Mouse (Mus musculus) frontal cortex, adult 2 months (tissue): ENCODE measurements at regions not wholly inside any gene's neighbourhood (a gene's known extent, or its start where the extent isn't known, plus 50 kb on each side); places are given as distances from the start of the nearest gene placed in this dataset.

ENCODE experiments used
- DNase-seq, 2 experiments: peaks; one replicate each; pipeline ENCODE4 v3.0.0; 2022; ENCODE audit warnings: low spot score in 1 of 2; ENCODE audit errors: extremely low spot score in 1 of 2

DNA sequence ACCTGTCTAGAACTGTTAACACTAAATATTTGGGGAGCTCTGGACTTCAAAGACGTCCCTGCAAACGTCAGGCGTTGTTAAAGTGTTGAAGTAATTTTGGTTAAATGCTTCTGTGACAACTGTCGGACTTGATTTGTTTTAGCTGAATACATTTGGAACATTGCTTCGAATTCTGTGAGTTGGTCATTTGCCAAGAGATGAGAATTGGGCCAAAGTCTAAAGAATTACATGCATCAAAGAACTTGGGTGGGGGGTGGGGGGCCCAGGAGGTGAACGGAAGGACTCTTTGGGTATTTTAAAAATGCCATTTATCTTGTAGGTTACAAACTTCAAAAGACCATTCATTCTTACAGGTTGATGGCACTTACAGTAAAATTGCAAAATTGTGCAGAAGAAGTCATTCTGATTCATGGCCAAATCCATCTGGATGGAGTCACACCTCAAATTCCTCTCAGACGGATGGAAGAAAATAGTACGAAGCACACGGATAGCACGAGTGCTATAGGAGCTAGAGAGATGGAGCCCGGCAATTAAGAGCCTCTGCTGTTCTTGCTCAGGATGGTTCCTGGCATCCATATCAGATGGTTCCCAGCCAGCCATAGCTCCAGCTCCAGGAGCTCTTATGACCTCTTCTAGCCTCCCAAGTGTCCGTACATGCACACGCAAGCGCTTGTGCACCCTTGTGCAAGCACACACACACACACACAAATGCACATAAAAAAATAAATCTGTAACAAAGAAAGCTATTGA is 144.5 kb upstream of the Irx5 start:
- no peak for DNase-seq

- no peak for DNase-seq
Observed at GRCm38 (mm10) chr8:92209081-92209480, 148.3 kb upstream of the Irx5 start.

- DNase-seq = no peak
Observed at GRCm38 (mm10) chr8:92195635-92196034, 161.8 kb upstream of the Irx5 start.

DNA sequence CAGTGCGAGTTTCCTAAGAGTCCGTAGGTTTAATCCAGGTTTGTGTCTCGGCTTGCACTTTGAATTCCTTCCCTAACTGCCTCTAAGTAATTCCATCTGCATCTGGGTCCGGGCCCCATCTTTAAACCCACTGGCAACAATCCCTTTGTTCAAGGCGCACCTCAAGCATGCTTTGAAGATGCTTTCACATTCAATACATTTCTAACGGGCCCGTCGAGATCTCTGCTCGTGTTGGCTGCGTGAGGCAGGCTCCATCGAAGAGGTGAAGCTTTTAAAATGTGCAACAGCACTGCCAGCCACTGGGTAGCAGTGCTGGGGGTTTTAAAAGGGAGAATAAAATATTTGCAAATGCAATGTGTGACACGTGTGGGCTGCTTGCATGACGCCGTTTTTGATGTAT is 163.4 kb upstream of the Irx5 start:
- no peak for DNase-seq

- peak in 1 of 2 experiments; percentile 16 for DNase-seq
Observed at GRCm38 (mm10) chr8:92190261-92191025, 167.0 kb upstream of the Irx5 start.

- no peak for DNase-seq
Observed at GRCm38 (mm10) chr8:92183331-92183730, 174.1 kb upstream of the Irx5 start.

DNA sequence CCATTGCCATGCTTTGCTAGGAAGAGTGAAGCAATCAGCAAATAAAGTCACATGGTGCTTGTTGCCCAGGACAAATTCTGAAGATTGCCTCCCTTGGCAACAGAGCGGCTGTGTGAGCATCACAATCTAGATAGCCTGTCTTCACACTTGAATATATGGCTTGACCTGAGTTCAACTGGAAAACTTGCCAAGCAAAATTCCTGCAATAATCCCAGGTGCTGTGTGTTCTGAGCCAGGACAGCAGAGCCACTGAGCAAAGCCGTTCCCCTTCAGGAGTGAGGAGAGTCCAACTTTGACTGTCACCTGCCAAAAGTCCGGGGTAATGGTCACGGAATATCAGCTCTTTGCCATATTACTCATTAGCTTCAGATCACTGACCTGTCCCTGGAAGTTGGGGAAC is 176.8 kb upstream of the Irx5 start:
- DNase-seq = no peak

DNA sequence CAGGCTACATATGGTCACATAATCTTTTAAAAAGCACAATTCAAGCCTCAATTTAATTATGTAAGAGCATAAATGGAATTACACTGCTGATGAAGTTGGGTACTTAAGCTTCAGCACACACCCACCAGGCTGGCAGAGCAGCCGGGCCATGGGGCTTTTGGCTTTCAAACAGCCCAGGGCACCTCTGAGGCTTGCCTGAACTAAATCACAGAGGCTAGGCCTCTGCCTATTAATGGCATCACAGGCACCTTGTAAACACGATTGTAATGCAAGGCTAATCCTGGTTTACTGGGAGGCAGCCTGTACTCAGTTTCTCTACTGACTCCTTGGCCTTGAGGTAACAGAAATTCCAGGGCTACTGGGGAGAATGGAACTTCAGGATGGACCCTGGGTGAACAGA is 178.1 kb upstream of the Irx5 start:
- no peak for DNase-seq

- DNase-seq = no peak
Observed at GRCm38 (mm10) chr8:92176101-92176500, 181.3 kb upstream of the Irx5 start.

- DNase-seq = no peak
Observed at GRCm38 (mm10) chr8:92174106-92174505, 183.3 kb upstream of the Irx5 start.

DNA sequence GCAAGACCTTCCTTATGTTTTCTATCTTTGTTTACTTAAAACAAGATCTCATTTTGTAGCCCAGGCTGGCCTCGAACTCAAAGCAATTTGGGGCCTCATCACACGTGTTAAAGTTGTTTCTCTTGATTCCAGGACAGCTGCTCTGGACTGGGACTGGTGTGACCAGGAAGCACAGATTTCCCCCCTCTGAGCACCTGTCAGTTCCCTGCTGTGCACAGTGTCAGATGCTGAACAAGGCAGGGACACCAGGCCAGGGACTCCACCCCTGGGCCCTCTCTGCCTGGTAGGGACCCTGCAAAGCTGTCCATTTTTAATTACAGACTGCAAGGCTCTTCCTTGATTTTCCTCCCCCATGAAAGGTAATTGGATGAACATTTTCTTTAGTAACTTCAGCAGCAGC is 185.8 kb upstream of the Irx5 start:
- DNase-seq = no peak

- no peak for DNase-seq
Observed at GRCm38 (mm10) chr8:92167340-92167783, 190.1 kb upstream of the Irx5 start.

DNA sequence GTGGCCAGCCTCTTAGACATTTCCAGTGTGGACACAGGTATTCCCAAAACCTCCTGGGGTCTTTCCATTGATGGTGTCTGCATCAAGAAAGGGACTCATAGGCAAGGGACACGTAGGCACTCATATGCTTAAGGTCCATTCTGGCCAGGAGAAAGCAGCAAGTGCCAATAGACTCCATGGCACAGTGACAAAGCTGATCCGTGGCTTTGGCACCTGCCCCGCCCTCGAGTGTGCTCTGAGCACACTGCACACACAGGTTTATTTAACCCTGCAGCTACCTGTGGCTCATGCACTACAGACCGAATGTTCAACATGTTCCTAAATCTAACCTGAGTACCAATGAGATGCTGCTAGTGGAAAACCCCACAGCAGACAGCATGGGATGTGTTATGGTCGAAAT is 192.1 kb upstream of the Irx5 start:
- no peak for DNase-seq

DNA sequence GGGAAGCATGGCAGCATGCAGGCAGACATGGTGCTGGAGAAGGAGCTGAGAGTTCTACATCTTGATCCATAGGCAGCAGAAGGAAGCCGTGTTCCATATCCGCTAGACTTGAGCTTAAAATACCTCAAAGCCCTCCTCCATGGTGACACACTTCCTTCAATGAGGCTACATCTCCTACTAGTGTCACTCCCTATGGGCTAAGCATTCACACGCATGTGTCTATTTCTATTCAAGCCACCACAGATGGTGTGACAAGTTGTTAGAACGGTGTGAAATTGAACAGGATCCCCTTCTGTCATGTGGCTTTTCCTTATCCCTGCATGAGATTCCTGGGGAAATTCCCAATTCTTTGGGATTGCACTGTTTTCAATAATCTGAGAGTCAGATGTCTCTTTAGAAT is 192.9 kb upstream of the Irx5 start:
- peak; percentile 11 to 47 for DNase-seq

DNA sequence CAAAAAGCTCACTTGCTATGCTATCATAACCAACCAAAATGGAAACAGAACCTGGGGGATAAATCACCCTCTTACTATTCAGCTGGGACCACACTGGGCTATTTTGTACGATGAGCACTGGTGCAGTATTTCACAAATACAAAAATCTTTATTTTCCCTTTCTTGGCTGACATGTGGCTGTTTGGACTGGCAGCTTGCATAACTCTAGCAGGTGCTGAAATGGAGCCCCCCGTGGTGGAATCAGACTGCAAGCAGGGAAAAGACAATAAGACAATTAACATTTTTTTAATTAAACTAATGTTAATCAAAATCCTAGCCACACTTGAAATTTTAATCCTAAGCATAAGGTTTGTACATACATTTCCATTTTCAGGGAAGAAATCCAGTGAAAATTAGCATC is 196.4 kb upstream of the Irx5 start:
- DNase-seq = no peak

DNA sequence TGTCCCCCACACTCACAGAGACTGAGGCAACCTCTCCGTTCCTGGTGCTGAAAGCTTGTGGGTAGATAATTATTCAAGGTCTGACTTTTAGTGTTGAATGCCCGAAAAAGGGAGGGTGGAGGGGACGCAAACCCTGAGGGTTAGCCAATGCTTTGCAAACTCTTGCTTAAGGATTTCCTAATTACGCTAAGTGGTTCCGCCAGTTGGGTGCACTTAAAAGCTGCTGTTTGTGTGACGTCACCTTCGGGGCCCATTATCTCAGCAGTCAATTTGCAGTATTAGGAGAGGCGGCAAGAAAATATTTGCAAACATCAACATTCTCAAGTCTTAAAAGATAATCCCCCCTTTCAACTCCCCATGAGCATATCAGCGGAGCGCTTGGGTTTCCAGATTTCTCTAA is 199.2 kb upstream of the Irx5 start:
- no peak for DNase-seq

DNA sequence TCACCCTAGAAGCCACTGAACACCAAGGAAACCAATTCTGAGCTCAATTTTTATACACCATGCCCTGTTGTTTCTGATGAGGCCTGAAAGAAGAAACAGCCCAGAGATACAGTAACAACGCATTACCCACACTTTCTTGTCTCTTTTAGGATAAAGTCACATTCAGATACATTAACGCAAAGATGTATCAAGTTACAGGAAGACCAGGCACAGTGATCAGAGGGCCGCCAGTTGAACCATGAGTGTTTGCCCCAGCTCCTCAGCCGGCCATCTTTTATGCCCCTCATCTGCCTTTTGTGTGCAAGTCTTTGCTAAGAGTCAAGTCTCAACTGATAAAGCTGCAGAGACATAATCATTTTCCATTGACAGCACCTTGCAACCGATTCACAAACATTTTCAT is 204.9 kb upstream of the Irx5 start:
- no peak for DNase-seq

DNA sequence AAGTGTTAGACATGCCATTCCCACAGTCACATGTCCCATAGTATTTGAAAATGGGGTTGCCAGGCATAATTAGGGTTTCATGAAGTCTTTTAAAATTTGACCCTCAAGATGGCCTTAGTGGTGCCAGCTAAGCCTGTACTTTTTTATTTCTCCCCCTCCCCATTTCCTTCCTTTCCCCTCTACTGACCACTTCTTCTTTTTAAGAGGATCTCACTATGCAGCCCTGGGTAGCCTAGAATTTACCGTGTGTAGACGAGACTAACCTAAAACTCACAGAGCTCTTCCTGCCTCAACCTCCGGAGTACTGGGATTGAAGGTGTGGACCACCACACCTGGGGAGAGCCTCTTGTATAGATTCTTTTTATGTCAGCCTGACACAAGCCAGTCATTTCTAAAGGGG is 209.8 kb upstream of the Irx5 start:
- no peak for DNase-seq

DNA sequence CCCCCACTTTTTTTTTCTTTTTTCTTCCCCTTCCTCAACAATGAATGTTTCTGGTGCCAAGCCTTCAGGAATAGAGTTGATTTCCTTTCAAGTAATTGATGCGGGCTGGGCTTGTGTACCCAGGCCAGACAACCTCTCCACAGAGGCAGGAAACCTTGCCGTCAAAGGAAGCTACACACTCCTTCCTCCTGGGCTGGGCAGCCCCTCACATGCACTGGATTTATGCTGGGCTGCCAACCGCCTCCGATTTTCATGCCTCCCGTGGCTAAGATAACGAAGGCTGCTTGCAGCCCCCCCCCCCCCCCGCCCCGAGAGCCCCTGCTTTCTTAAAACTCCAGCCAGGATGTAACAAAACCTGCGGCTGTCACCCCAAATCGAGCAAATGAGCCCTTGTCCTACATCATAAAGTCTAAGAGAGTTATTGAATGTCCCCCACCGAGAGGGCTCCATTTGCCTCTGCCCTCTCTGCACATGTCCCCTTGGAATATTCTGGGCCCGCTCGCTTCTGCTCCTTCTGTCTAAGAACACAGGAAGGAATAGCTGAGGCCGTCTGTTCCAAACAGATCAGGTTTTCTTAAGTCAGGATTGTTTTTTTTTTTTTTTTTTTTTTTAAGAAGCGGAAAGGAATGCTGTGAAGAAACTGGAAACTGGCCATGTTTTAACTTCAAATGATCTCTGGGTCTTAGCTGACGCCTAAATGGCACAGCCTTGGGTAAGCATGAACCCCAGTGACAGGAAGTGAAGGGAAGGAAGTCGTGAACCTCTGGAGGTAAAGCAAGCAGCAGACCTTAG is 220.1 kb upstream of the Irx5 start:
- no peak for DNase-seq

- peak in 1 of 2 experiments; percentile 11 for DNase-seq
Observed at GRCm38 (mm10) chr8:92136413-92136812, 221.0 kb upstream of the Irx5 start.

DNA sequence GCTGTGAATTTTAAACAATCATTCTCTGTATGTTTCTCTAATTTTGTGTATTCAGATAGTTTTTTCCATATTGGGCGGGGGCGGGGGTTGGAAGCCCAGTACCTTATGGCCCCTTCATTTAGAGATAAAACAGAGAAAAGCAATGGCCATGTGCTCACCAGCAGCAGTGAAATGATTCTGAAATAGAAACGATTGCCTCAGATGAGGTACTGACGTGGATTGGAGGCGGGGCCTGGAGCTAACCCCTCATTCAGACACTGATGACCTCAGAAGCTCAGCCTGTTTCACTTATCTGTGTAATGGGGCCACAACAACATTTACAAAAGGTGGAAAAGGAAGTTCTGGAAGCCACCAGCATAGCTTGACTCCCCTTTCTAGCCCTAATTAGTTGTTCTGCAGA is 223.0 kb upstream of the Irx5 start:
- no peak for DNase-seq
